Mouse (Mus musculus): ENCODE data around the gene Trrap. TPM values are rescaled to one million over a fixed set of nuclear protein-coding genes. Genes with fewer than 3 reads are reported as not detected.

The Trrap gene
- polyA plus RNA-seq, 1 experiment from 2014 or later, result 94.5 TPM

GRCm38 (mm10) chr5:144794687-144795086 is 27.2 kb downstream of the Trrap start:
- 80% methylated on average over 6 of the region's 6 CpGs for WGBS
- H3K4me3 ChIP-seq, result no peak overlapping the region
- no peaks in the 10 kb centered on the region for H3K4me1 ChIP-seq
- H3K9ac ChIP-seq, result no peak overlapping the region
- no peak overlapping the region for H3K27ac ChIP-seq
- no peak overlapping the region for H3K4me2 ChIP-seq (replicated peaks)
- peaks cover 99% of the 10 kb centered on the region for H3K36me3 ChIP-seq
- no peaks in the 10 kb centered on the region for H3K27me3 ChIP-seq
- ATAC-seq (ENCODE audit: low FRiP score), result no peak
- H3K9me3 ChIP-seq (replicated peaks), result no peaks in the 10 kb centered on the region

- Histone ChIP-seq H3K27me3 (no peaks in the 10 kb centered on the region), H3K9me3 (replicated peaks) (no peaks in the 10 kb centered on the region), H3K36me3 (peaks cover 99% of the 10 kb centered on the region), H3K4me3 (no peak overlapping the region), H3K4me2 (replicated peaks) (no peak overlapping the region), H3K4me1 (no peaks in the 10 kb centered on the region), H3K9ac (no peak overlapping the region), H3K27ac (no peak overlapping the region)
- WGBS, result 91% methylated on average over 7 of the region's 7 CpGs
- ATAC-seq (ENCODE audit: low FRiP score), result no peak
Measured at GRCm38 (mm10) chr5:144797116-144797515, 29.6 kb downstream of the Trrap start.

- H3K4me1 ChIP-seq, result no peaks in the 10 kb centered on the region
- no peaks in the 10 kb centered on the region for H3K9me3 ChIP-seq (replicated peaks)
- no peak for ATAC-seq (ENCODE audit: low FRiP score)
- H3K4me2 ChIP-seq (replicated peaks), result no peak overlapping the region
- no peak overlapping the region for H3K27ac ChIP-seq
- 92% methylated on average over 8 of the region's 8 CpGs for WGBS
- no peaks in the 10 kb centered on the region for H3K27me3 ChIP-seq
- no peak overlapping the region for H3K9ac ChIP-seq
- peaks cover 99% of the 10 kb centered on the region for H3K36me3 ChIP-seq
- H3K4me3 ChIP-seq, result no peak overlapping the region
Measured at GRCm38 (mm10) chr5:144803066-144803465, 35.5 kb downstream of the Trrap start.

GRCm38 (mm10) chr5:144804181-144804580 is 36.6 kb downstream of the Trrap start:
- H3K9me3 ChIP-seq (replicated peaks), result no peaks in the 10 kb centered on the region
- H3K4me2 ChIP-seq (replicated peaks), result no peak overlapping the region
- WGBS, result 93% methylated on average over 7 of the region's 7 CpGs
- no peaks in the 10 kb centered on the region for H3K4me1 ChIP-seq
- ATAC-seq (ENCODE audit: low FRiP score), result no peak
- H3K27ac ChIP-seq, result no peak overlapping the region
- H3K4me3 ChIP-seq, result no peak overlapping the region
- H3K36me3 ChIP-seq, result peaks cover 99% of the 10 kb centered on the region
- H3K9ac ChIP-seq, result no peak overlapping the region
- H3K27me3 ChIP-seq, result no peaks in the 10 kb centered on the region

GRCm38 (mm10) chr5:144806931-144807330 is 39.4 kb downstream of the Trrap start:
- ATAC-seq (ENCODE audit: low FRiP score), result no peak
- Histone ChIP-seq H3K36me3 (peaks cover 99% of the 10 kb centered on the region), H3K27me3 (no peaks in the 10 kb centered on the region), H3K4me2 (replicated peaks) (no peak overlapping the region), H3K27ac (no peak overlapping the region), H3K9ac (no peak overlapping the region), H3K4me1 (no peaks in the 10 kb centered on the region), H3K9me3 (replicated peaks) (no peaks in the 10 kb centered on the region), H3K4me3 (no peak overlapping the region)
- WGBS, result 96% methylated on average over 10 of the region's 10 CpGs

- WGBS, result 93% methylated on average over 20 of the region's 20 CpGs
- Histone ChIP-seq H3K4me3 (no peak overlapping the region), H3K36me3 (peaks cover 100% of the 10 kb centered on the region), H3K9me3 (replicated peaks) (no peaks in the 10 kb centered on the region), H3K9ac (no peak overlapping the region), H3K4me1 (no peaks in the 10 kb centered on the region), H3K27me3 (no peaks in the 10 kb centered on the region), H3K27ac (no peak overlapping the region), H3K4me2 (replicated peaks) (no peak overlapping the region)
- ATAC-seq (ENCODE audit: low FRiP score), result no peak
Measured at GRCm38 (mm10) chr5:144828365-144829102, 61.0 kb downstream of the Trrap start.

GRCm38 (mm10) chr5:144829631-144830030 is 62.1 kb downstream of the Trrap start:
- no peak overlapping the region for H3K4me3 ChIP-seq
- H3K36me3 ChIP-seq, result peaks cover 100% of the 10 kb centered on the region
- H3K4me2 ChIP-seq (replicated peaks), result no peak overlapping the region
- no peaks in the 10 kb centered on the region for H3K27me3 ChIP-seq
- 97% methylated on average over 4 of the region's 4 CpGs for WGBS
- no peak overlapping the region for H3K9ac ChIP-seq
- H3K27ac ChIP-seq, result no peak overlapping the region
- no peaks in the 10 kb centered on the region for H3K4me1 ChIP-seq
- no peak for ATAC-seq (ENCODE audit: low FRiP score)
- no peaks in the 10 kb centered on the region for H3K9me3 ChIP-seq (replicated peaks)

- WGBS, result 93% methylated on average over 9 of the region's 9 CpGs
- ATAC-seq (ENCODE audit: low FRiP score), result no peak
- Histone ChIP-seq H3K9ac (no peak overlapping the region), H3K36me3 (peaks cover 100% of the 10 kb centered on the region), H3K9me3 (replicated peaks) (no peaks in the 10 kb centered on the region), H3K4me3 (no peak overlapping the region), H3K27me3 (no peaks in the 10 kb centered on the region), H3K4me1 (no peaks in the 10 kb centered on the region), H3K27ac (no peak overlapping the region), H3K4me2 (replicated peaks) (no peak overlapping the region)
Measured at GRCm38 (mm10) chr5:144831840-144832469, 64.4 kb downstream of the Trrap start.

- no peak for ATAC-seq (ENCODE audit: low FRiP score)
- Histone ChIP-seq H3K9ac (no peak overlapping the region), H3K36me3 (peaks cover 100% of the 10 kb centered on the region), H3K9me3 (replicated peaks) (no peaks in the 10 kb centered on the region), H3K27ac (no peak overlapping the region), H3K4me1 (no peaks in the 10 kb centered on the region), H3K4me2 (replicated peaks) (no peak overlapping the region), H3K27me3 (no peaks in the 10 kb centered on the region), H3K4me3 (no peak overlapping the region)
- WGBS, result 93% methylated on average over 3 of the region's 3 CpGs
Measured at GRCm38 (mm10) chr5:144836100-144836499, 68.6 kb downstream of the Trrap start.

GRCm38 (mm10) chr5:144845352-144845751 is 77.8 kb downstream of the Trrap start:
- Histone ChIP-seq H3K27ac (no peak overlapping the region), H3K27me3 (no peaks in the 10 kb centered on the region), H3K36me3 (peaks cover 96% of the 10 kb centered on the region), H3K4me2 (replicated peaks) (no peak overlapping the region), H3K9me3 (replicated peaks) (no peaks in the 10 kb centered on the region), H3K4me3 (no peak overlapping the region), H3K9ac (no peak overlapping the region), H3K4me1 (no peaks in the 10 kb centered on the region)
- 97% methylated on average over 20 of the region's 20 CpGs for WGBS
- no peak for ATAC-seq (ENCODE audit: low FRiP score)

GRCm38 (mm10) chr5:144848735-144849134 is 81.2 kb downstream of the Trrap start:
- Histone ChIP-seq H3K4me1 (no peaks in the 10 kb centered on the region), H3K27ac (no peak overlapping the region), H3K4me3 (no peak overlapping the region), H3K4me2 (replicated peaks) (no peak overlapping the region), H3K36me3 (peaks cover 98% of the 10 kb centered on the region), H3K27me3 (no peaks in the 10 kb centered on the region), H3K9me3 (replicated peaks) (no peaks in the 10 kb centered on the region), H3K9ac (no peak overlapping the region)
- no peak for ATAC-seq (ENCODE audit: low FRiP score)
- 96% methylated on average over 5 of the region's 5 CpGs for WGBS

- H3K27me3 ChIP-seq, result no peaks in the 10 kb centered on the region
Measured at GRCm38 (mm10) chr5:144849932-144850331, 82.4 kb downstream of the Trrap start.

GRCm38 (mm10) chr5:144851820-144852219 is 84.3 kb downstream of the Trrap start:
- Histone ChIP-seq H3K27me3 (no peaks in the 10 kb centered on the region), H3K27ac (no peak overlapping the region), H3K36me3 (peaks cover 97% of the 10 kb centered on the region), H3K4me3 (no peak overlapping the region), H3K9me3 (replicated peaks) (no peaks in the 10 kb centered on the region), H3K9ac (no peak overlapping the region), H3K4me2 (replicated peaks) (no peak overlapping the region), H3K4me1 (no peaks in the 10 kb centered on the region)
- ATAC-seq (ENCODE audit: low FRiP score), result no peak
- WGBS, result 97% methylated on average over 3 of the region's 3 CpGs

More at GRCm38 (mm10) chr5:144849932-144850331, 82.4 kb downstream of the Trrap start:
- H3K4me1 ChIP-seq, result no peaks in the 10 kb centered on the region
- H3K36me3 ChIP-seq, result peaks cover 97% of the 10 kb centered on the region
- no peak overlapping the region for H3K4me2 ChIP-seq (replicated peaks)
- no peak overlapping the region for H3K9ac ChIP-seq
- H3K9me3 ChIP-seq (replicated peaks), result no peaks in the 10 kb centered on the region
- H3K4me3 ChIP-seq, result no peak overlapping the region
- H3K27ac ChIP-seq, result no peak overlapping the region
- ATAC-seq (ENCODE audit: low FRiP score), result no peak
- 96% methylated on average over 10 of the region's 10 CpGs for WGBS
